Mouse (Mus musculus) midbrain, embryonic 10.5 days (tissue): ENCODE data around the gene Ier5l. TPM values are rescaled to one million over a fixed set of nuclear protein-coding genes. Genes with fewer than 3 reads are reported as not detected.

ENCODE experiments used
- DNase-seq: peaks from one replicate; pipeline ENCODE4 v3.0.0-alpha.2; 2017; ENCODE audit warnings: low spot score
- H3K27ac ChIP-seq: fragments of 300-500 bp; sonication (generic); replicated peaks from 2 replicates; pipeline ENCODE4 v1.5.1; 2016; ENCODE audit warnings: mild to moderate bottlenecking
- H3K27me3 ChIP-seq: fragments of 300-500 bp; sonication (generic); 2 replicates; pipeline ENCODE4 v1.6.1; 2016; ENCODE audit warnings: low read depth, mild to moderate bottlenecking; ENCODE audit not compliant: poor library complexity, severe bottlenecking
- H3K36me3 ChIP-seq: fragments of 300-500 bp; sonication (generic); 2 replicates; pipeline ENCODE4 v1.6.1; 2016; ENCODE audit warnings: mild to moderate bottlenecking, moderate library complexity
- H3K4me1 ChIP-seq: fragments of 300-500 bp; sonication (generic); 2 replicates; pipeline ENCODE4 v1.6.1; 2016
- H3K4me3 ChIP-seq: fragments of 300-500 bp; sonication (generic); 2 replicates; pipeline ENCODE4 v1.5.1; 2016; ENCODE audit warnings: mild to moderate bottlenecking, moderate library complexity
- H3K9me3 ChIP-seq: fragments of 300-500 bp; sonication (generic); replicated peaks from 2 replicates; pipeline ENCODE4 v1.6.1; 2016; ENCODE audit warnings: mild to moderate bottlenecking
- polyA plus RNA-seq: library from polyadenylated mRNA; unstranded; fragments of >200 nt; fragmentation: Nextera tagmentation; extraction: Ambion mirVana; gene quantifications from 2 replicates; pipeline ENCODE4 v1.2.1, GENCODE M21; 2016

Gene Ier5l
- polyA plus RNA-seq, 1 experiment from 2014 or later, result 2.3 TPM

DNA sequence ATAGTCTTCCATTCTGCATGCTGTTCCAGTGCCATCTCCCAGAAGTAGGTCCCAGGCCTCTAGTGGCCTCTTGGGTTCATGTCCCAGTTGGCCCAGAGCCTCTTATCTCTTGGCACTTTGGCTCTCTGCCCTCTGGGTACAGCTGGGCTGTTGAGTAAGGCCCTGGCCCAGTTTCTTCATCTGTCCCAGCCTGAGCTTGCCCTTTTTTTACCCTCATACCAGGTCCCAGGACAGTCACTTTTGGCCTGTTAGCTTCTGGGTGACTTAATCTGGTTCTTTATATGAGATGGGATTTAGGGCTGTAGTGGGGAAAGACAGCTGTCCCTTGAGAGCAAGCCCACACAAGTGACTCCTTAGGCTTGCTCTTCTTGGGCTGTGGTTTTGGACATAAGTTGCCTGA lies 44.9 kb downstream of the Ier5l start:
- DNase-seq, result no peak
- H3K36me3 ChIP-seq, result peaks cover 84% of the 10 kb centered on the region
- H3K27ac ChIP-seq, result no peak overlapping the region
- H3K4me3 ChIP-seq, result no peak overlapping the region
- H3K4me1 ChIP-seq, result no peaks in the 10 kb centered on the region
- no peaks in the 10 kb centered on the region for H3K27me3 ChIP-seq
- H3K9me3 ChIP-seq, result no peaks in the 10 kb centered on the region

Other genes starting within 250 kb of the Ier5l start
- 40.8 and 43.7 TPM in 2 replicates for gene Lrrc8a, start 236.5 kb downstream of the Ier5l start, polyA plus RNA-seq
- gene Gm28035, start 233.7 kb downstream of the Ier5l start, polyA plus RNA-seq, result 0.10 TPM in 2 replicates
- 2.7 and 4.7 TPM in 2 replicates for gene Phyhd1, start 208.0 kb downstream of the Ier5l start, polyA plus RNA-seq
- not detected in 2 replicates for gene Gm28038, start 193.2 kb downstream of the Ier5l start, polyA plus RNA-seq
- 27.3 and 29.4 TPM in 2 replicates for gene Dolk, start 187.9 kb downstream of the Ier5l start, polyA plus RNA-seq
- gene Nup188, start 187.8 kb downstream of the Ier5l start, polyA plus RNA-seq, result 55.4 and 57.7 TPM in 2 replicates
- gene Sh3glb2, start 114.9 kb downstream of the Ier5l start, polyA plus RNA-seq, result 70.7 and 84.7 TPM in 2 replicates
- gene Miga2, start 110.0 kb downstream of the Ier5l start, polyA plus RNA-seq, result 27.8 and 29.6 TPM in 2 replicates
- 53.2 and 62.7 TPM in 2 replicates for gene Dolpp1, start 82.0 kb downstream of the Ier5l start, polyA plus RNA-seq
- 22.5 and 23.7 TPM in 2 replicates for gene Crat, start 58.4 kb downstream of the Ier5l start, polyA plus RNA-seq
- gene Ptpa, start 58.2 kb downstream of the Ier5l start, polyA plus RNA-seq, result 151 and 152 TPM in 2 replicates
- 0.20 and 0.34 TPM in 2 replicates for gene Cstad, start 120.8 kb upstream of the Ier5l start, polyA plus RNA-seq